Mouse (Mus musculus) midbrain, embryonic 15.5 days (tissue): ENCODE results near the gene Itih1. TPM values are rescaled to one million over a fixed set of nuclear protein-coding genes. Genes with fewer than 3 reads are reported as not detected.

ENCODE experiments used
- ATAC-seq: fragments of 200-750 bp; cut with Nextera tagmentation; replicated peaks from 2 replicates; pipeline ENCODE4 v1.8.0; 2017; ENCODE audit warnings: moderate TSS enrichment
- H3K27ac ChIP-seq: fragments of 300-500 bp; sonication (generic); 2 replicates; pipeline ENCODE4 v1.5.1; 2015; ENCODE audit warnings: mild to moderate bottlenecking, inconsistent platforms
- H3K27me3 ChIP-seq: fragments of 300-500 bp; sonication (generic); replicated peaks from 2 replicates; pipeline ENCODE4 v1.6.1; 2015; ENCODE audit warnings: inconsistent platforms
- H3K36me3 ChIP-seq: fragments of 300-500 bp; sonication (generic); replicated peaks from 2 replicates; pipeline ENCODE4 v1.6.1; 2015; ENCODE audit warnings: inconsistent platforms
- H3K4me1 ChIP-seq: fragments of 300-500 bp; sonication (generic); 2 replicates; pipeline ENCODE4 v1.6.1; 2015; ENCODE audit warnings: inconsistent platforms
- H3K4me2 ChIP-seq: fragments of 300-500 bp; sonication (generic); 2 replicates; pipeline ENCODE4 v1.6.1; 2015; ENCODE audit warnings: inconsistent platforms, mild to moderate bottlenecking, moderate library complexity
- H3K4me3 ChIP-seq: fragments of 300-500 bp; sonication (generic); 2 replicates; pipeline ENCODE4 v1.5.1; 2015; ENCODE audit warnings: mild to moderate bottlenecking, inconsistent platforms
- H3K9ac ChIP-seq: fragments of 300-500 bp; sonication (generic); 2 replicates; pipeline ENCODE4 v1.6.1; 2015; ENCODE audit warnings: mild to moderate bottlenecking, inconsistent platforms
- H3K9me3 ChIP-seq: fragments of 300-500 bp; sonication (generic); 2 replicates; pipeline ENCODE4 v1.6.1; 2016; ENCODE audit warnings: inconsistent platforms
- WGBS: fragments of 180-500 bp; shearing (Covaris S2); methylation state at CpG from one replicate; pipeline ENCODE4 v1.1.7; 2015; ENCODE audit warnings: mixed read lengths; 5-methylcytosine and 5-hydroxymethylcytosine counted together
- polyA plus RNA-seq: library from polyadenylated mRNA; unstranded; fragments of >200 nt; fragmentation: Nextera tagmentation; extraction: Ambion mirVana; gene quantifications from 2 replicates; pipeline ENCODE4 v1.2.1, GENCODE M21; 2015

The Itih1 gene
- polyA plus RNA-seq, 1 experiment from 2014 or later: not detected

- H3K9me3 ChIP-seq: no peaks in the 10 kb centered on the region
- H3K36me3 ChIP-seq: no peaks in the 10 kb centered on the region
- H3K4me2 ChIP-seq: no peak overlapping the region
- no peak for ATAC-seq
- 17% methylated on average over 3 of the region's 3 CpGs for WGBS
- no peaks in the 10 kb centered on the region for H3K4me1 ChIP-seq
- no peak overlapping the region for H3K4me3 ChIP-seq
- no peak overlapping the region for H3K9ac ChIP-seq
- H3K27ac ChIP-seq: no peak overlapping the region
- H3K27me3 ChIP-seq: no peaks in the 10 kb centered on the region
Observed at GRCm38 (mm10) chr14:30899972-30900371, 43.1 kb downstream of the Itih1 start.

GRCm38 (mm10) chr14:30888271-30888732 lies 54.8 kb downstream of the Itih1 start:
- Histone ChIP-seq H3K9ac (no peak overlapping the region), H3K27me3 (no peaks in the 10 kb centered on the region), H3K4me3 (no peak overlapping the region), H3K36me3 (no peaks in the 10 kb centered on the region), H3K4me1 (no peaks in the 10 kb centered on the region), H3K27ac (no peak overlapping the region), H3K4me2 (no peak overlapping the region), H3K9me3 (no peaks in the 10 kb centered on the region)
- ATAC-seq: no peak
- WGBS: 25% methylated on average over 9 of the region's 9 CpGs

- no peak for ATAC-seq
- no peaks in the 10 kb centered on the region for H3K27me3 ChIP-seq
- no peak within 1 kb of the TSS for H3K27ac ChIP-seq
- H3K36me3 ChIP-seq: no peaks in the 10 kb centered on the region
- H3K9ac ChIP-seq: no peak within 1 kb of the TSS
- no peak within 1 kb of the TSS for H3K4me2 ChIP-seq
- no peaks in the 10 kb centered on the region for H3K9me3 ChIP-seq
- WGBS: 93% methylated on average over 3 of the region's 3 CpGs
- no peaks in the 10 kb centered on the region for H3K4me1 ChIP-seq
- H3K4me3 ChIP-seq: no peak within 1 kb of the TSS
Observed at GRCm38 (mm10) chr14:30886204-30886603, 56.9 kb downstream of the Itih1 start, which contains the start of gene Itih4. TSS of gene Itih4 (plus strand) at chr14:30886476.

GRCm38 (mm10) chr14:30885298-30885697 lies 57.8 kb downstream of the Itih1 start:
- WGBS: 15% methylated on average over 3 of the region's 3 CpGs
- H3K9me3 ChIP-seq: no peaks in the 10 kb centered on the region
- no peaks in the 10 kb centered on the region for H3K27me3 ChIP-seq
- H3K4me2 ChIP-seq: no peak overlapping the region
- no peak overlapping the region for H3K9ac ChIP-seq
- H3K27ac ChIP-seq: no peak overlapping the region
- no peak overlapping the region for H3K4me3 ChIP-seq
- ATAC-seq: no peak
- H3K36me3 ChIP-seq: no peaks in the 10 kb centered on the region
- H3K4me1 ChIP-seq: no peaks in the 10 kb centered on the region

- H3K4me2 ChIP-seq: no peak overlapping the region
- H3K27ac ChIP-seq: no peak overlapping the region
- no peaks in the 10 kb centered on the region for H3K9me3 ChIP-seq
- 86% methylated on average over 3 of the region's 3 CpGs for WGBS
- no peak overlapping the region for H3K9ac ChIP-seq
- no peaks in the 10 kb centered on the region for H3K27me3 ChIP-seq
- no peaks in the 10 kb centered on the region for H3K4me1 ChIP-seq
- ATAC-seq: no peak
- H3K4me3 ChIP-seq: no peak overlapping the region
- no peaks in the 10 kb centered on the region for H3K36me3 ChIP-seq
Observed at GRCm38 (mm10) chr14:30881718-30882108, 61.4 kb downstream of the Itih1 start.

- ATAC-seq: no peak
- Histone ChIP-seq H3K36me3 (no peaks in the 10 kb centered on the region), H3K27me3 (no peaks in the 10 kb centered on the region), H3K27ac (no peak overlapping the region), H3K9me3 (no peaks in the 10 kb centered on the region), H3K9ac (no peak overlapping the region), H3K4me2 (no peak overlapping the region), H3K4me3 (no peak overlapping the region), H3K4me1 (no peaks in the 10 kb centered on the region)
- 87% methylated on average over 17 of the region's 17 CpGs for WGBS
Observed at GRCm38 (mm10) chr14:30880811-30881717, 62.0 kb downstream of the Itih1 start.

- Histone ChIP-seq H3K4me3 (no peak overlapping the region), H3K36me3 (no peaks in the 10 kb centered on the region), H3K9ac (no peak overlapping the region), H3K9me3 (no peaks in the 10 kb centered on the region), H3K27ac (no peak overlapping the region), H3K4me2 (no peak overlapping the region), H3K27me3 (no peaks in the 10 kb centered on the region), H3K4me1 (no peaks in the 10 kb centered on the region)
- no peak for ATAC-seq
- WGBS: 71% methylated on average over 8 of the region's 8 CpGs
Observed at GRCm38 (mm10) chr14:30880251-30880650, 62.8 kb downstream of the Itih1 start.

- H3K4me1 ChIP-seq: no peaks in the 10 kb centered on the region
- WGBS: 67% methylated on average over 9 of the region's 9 CpGs
- no peak for ATAC-seq
- H3K4me2 ChIP-seq: no peak overlapping the region
- no peaks in the 10 kb centered on the region for H3K36me3 ChIP-seq
- H3K9ac ChIP-seq: no peak overlapping the region
- H3K4me3 ChIP-seq: no peak overlapping the region
- no peaks in the 10 kb centered on the region for H3K27me3 ChIP-seq
- H3K27ac ChIP-seq: no peak overlapping the region
- no peaks in the 10 kb centered on the region for H3K9me3 ChIP-seq
Observed at GRCm38 (mm10) chr14:30879794-30880193, 63.3 kb downstream of the Itih1 start.

Other genes starting within 250 kb of the Itih1 start
- gene Sfmbt1, start 228.4 kb downstream of the Itih1 start, polyA plus RNA-seq: 19.4 and 21.9 TPM in 2 replicates
- 21.4 and 22.7 TPM in 2 replicates for gene Tmem110, start 117.7 kb downstream of the Itih1 start, polyA plus RNA-seq
- 0.50 and 0.76 TPM in 2 replicates for gene Mustn1, start 64.1 kb downstream of the Itih1 start, polyA plus RNA-seq
- 0.09 TPM in 1 of 2 replicates, not detected in the other for gene Itih4, start 56.8 kb downstream of the Itih1 start, polyA plus RNA-seq
- gene Itih3, start 19.5 kb downstream of the Itih1 start, polyA plus RNA-seq: 1.1 and 1.3 TPM in 2 replicates
- gene Nek4, start 8.1 kb upstream of the Itih1 start, polyA plus RNA-seq: 17.2 and 18.1 TPM in 2 replicates
- 53.0 and 63.3 TPM in 2 replicates for gene Glt8d1, start 58.1 kb upstream of the Itih1 start, polyA plus RNA-seq
- 273 and 290 TPM in 2 replicates for gene Spcs1, start 58.4 kb upstream of the Itih1 start, polyA plus RNA-seq
- gene Pbrm1, start 75.8 kb upstream of the Itih1 start, polyA plus RNA-seq: 134 and 142 TPM in 2 replicates
- 47.8 and 55.1 TPM in 2 replicates for gene Gnl3, start 75.9 kb upstream of the Itih1 start, polyA plus RNA-seq
- 51.1 and 51.3 TPM in 2 replicates for gene Smim4, start 185.7 kb upstream of the Itih1 start, polyA plus RNA-seq
- 247 and 295 TPM in 2 replicates for gene Nt5dc2, start 187.8 kb upstream of the Itih1 start, polyA plus RNA-seq
- 22.8 TPM in 2 replicates for gene Stab1, start 225.4 kb upstream of the Itih1 start, polyA plus RNA-seq